Mouse (Mus musculus) neural tube, embryonic 11.5 days (tissue): ENCODE measurements around the gene Ints2. TPM values are rescaled to one million over a fixed set of nuclear protein-coding genes. Genes with fewer than 3 reads are reported as not detected.

Source experiments
- polyA plus RNA-seq: library from polyadenylated mRNA; unstranded; fragments of >200 nt; fragmentation: Nextera tagmentation; extraction: Ambion mirVana; gene quantifications from 2 replicates; pipeline ENCODE4 v1.2.1, GENCODE M21; 2014

Gene Ints2
- polyA plus RNA-seq, 1 experiment from 2014 or later, result 52.2 TPM

Other genes starting within 250 kb of the Ints2 start
- 9.6 and 10.2 TPM in 2 replicates for gene Brip1, start 56.4 kb downstream of the Ints2 start, polyA plus RNA-seq
- gene Med13, start 100.0 kb upstream of the Ints2 start, polyA plus RNA-seq, result 14.0 and 14.6 TPM in 2 replicates
- 21.3 and 21.5 TPM in 2 replicates for gene Rnft1, start 227.1 kb upstream of the Ints2 start, polyA plus RNA-seq